Mouse (Mus musculus) embryonic facial prominence, embryonic 15.5 days (tissue): ENCODE results near the gene Chchd1. TPM values are rescaled to one million over a fixed set of nuclear protein-coding genes. Genes with fewer than 3 reads are reported as not detected.

Source experiments
- ATAC-seq: fragments of 200-750 bp; cut with Nextera tagmentation; 2 replicates; pipeline ENCODE4 v1.8.0; 2017; ENCODE audit warnings: low read depth, moderate TSS enrichment; ENCODE audit not compliant: insufficient number of reproducible peaks, low FRiP score, low TSS enrichment
- H3K27ac ChIP-seq: fragments of 300-500 bp; sonication (generic); replicated peaks from 2 replicates; pipeline ENCODE4 v1.5.1; 2015; ENCODE audit warnings: mild to moderate bottlenecking, inconsistent platforms
- H3K27me3 ChIP-seq: fragments of 300-500 bp; sonication (generic); 2 replicates; pipeline ENCODE4 v1.6.1; 2015; ENCODE audit warnings: inconsistent platforms
- H3K36me3 ChIP-seq: fragments of 300-500 bp; sonication (generic); 2 replicates; pipeline ENCODE4 v1.6.1; 2015; ENCODE audit warnings: mild to moderate bottlenecking, inconsistent platforms
- H3K4me1 ChIP-seq: fragments of 300-500 bp; sonication (generic); 2 replicates; pipeline ENCODE4 v1.6.1; 2015; ENCODE audit warnings: inconsistent platforms
- H3K4me2 ChIP-seq: fragments of 300-500 bp; sonication (generic); replicated peaks from 2 replicates; pipeline ENCODE4 v1.6.1; 2015; ENCODE audit warnings: mild to moderate bottlenecking, inconsistent platforms
- H3K4me3 ChIP-seq: fragments of 300-500 bp; sonication (generic); replicated peaks from 2 replicates; pipeline ENCODE4 v1.5.1; 2015; ENCODE audit warnings: mild to moderate bottlenecking, inconsistent platforms
- H3K9ac ChIP-seq: fragments of 300-500 bp; sonication (generic); 2 replicates; pipeline ENCODE4 v1.6.1; 2015; ENCODE audit warnings: inconsistent platforms
- H3K9me3 ChIP-seq: fragments of 300-500 bp; sonication (generic); replicated peaks from 2 replicates; pipeline ENCODE4 v1.6.1; 2016; ENCODE audit warnings: inconsistent platforms
- WGBS: fragments of 180-500 bp; shearing (Covaris S2); methylation state at CpG from one replicate; pipeline ENCODE4 v1.1.7; 2015; 5-methylcytosine and 5-hydroxymethylcytosine counted together
- polyA plus RNA-seq: library from polyadenylated mRNA; unstranded; fragments of >200 nt; fragmentation: Nextera tagmentation; extraction: Ambion mirVana; gene quantifications from 2 replicates; pipeline ENCODE4 v1.2.1, GENCODE M21; 2015

Chchd1 gene
- polyA plus RNA-seq, 1 experiment from 2014 or later = 171 TPM

DNA sequence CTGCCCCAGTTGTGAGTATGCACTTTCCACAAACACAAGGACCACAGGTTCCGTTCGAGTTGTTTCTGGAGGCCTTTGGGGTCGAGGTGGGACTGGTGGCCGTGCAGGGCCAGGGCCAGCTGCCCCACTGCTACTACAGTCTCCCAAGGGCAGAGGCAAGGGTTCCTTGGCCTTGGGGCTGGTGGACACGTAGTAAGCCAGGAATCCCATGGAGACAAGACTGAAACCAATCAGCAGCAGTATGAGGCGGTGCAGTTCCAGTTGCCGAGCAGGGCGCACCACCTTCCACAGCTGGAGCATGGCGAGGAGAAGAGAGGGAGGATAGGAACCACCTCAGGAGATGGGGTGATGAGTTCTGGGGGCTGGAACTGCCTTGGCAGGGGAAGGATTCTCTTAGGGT lies 27.1 kb downstream of the Chchd1 start:
- Histone ChIP-seq H3K9me3 (no peaks in the 10 kb centered on the region), H3K27ac (no peak overlapping the region), H3K9ac (no peak overlapping the region), H3K36me3 (peaks cover 69% of the 10 kb centered on the region), H3K4me3 (no peak overlapping the region), H3K4me2 (no peak overlapping the region), H3K4me1 (peaks cover 21% of the 10 kb centered on the region), H3K27me3 (no peaks in the 10 kb centered on the region)
- no peak for ATAC-seq
- 85% methylated on average over 9 of the region's 9 CpGs for WGBS

DNA sequence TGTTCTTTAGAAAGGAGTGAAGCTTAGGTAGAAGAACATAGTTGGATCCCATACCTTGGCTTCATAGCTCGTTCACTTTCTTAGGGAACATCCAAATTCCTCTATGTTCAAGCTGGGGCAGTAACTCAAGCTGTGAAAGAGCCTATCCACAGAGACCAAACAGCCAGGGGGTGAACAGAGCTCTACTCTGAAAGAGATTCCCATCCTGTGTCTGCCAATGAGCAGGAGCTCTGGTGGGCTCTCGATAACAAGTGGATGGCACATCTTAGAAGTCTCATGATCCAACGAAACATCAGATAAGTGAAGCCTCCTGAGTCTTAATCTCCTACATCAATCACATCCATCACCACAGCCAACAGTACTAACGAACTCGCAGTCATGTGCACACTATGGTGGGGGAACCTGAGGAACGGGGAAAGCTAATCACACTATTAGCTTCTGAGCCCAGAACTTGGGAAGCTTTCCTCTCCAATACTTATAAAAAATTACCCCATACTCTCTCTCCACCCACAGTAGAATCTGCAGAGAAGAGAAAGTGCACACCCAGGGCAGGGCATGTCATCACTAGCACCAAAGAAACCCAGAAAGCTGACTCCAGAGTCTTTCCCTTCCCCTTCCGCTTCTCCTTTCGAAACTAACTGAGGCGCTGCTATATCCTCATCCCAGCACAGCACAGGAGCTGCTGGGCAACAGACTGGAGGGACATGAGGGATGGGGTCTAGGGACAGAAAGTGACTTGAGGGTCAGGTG lies 28.2 kb downstream of the Chchd1 start:
- WGBS = 77% methylated on average over 9 of the region's 9 CpGs
- Histone ChIP-seq H3K27me3 (no peaks in the 10 kb centered on the region), H3K4me1 (peaks cover 28% of the 10 kb centered on the region), H3K9ac (no peak overlapping the region), H3K4me3 (no peak overlapping the region), H3K9me3 (no peaks in the 10 kb centered on the region), H3K36me3 (peaks cover 60% of the 10 kb centered on the region), H3K27ac (no peak overlapping the region), H3K4me2 (no peak overlapping the region)
- no peak for ATAC-seq

DNA sequence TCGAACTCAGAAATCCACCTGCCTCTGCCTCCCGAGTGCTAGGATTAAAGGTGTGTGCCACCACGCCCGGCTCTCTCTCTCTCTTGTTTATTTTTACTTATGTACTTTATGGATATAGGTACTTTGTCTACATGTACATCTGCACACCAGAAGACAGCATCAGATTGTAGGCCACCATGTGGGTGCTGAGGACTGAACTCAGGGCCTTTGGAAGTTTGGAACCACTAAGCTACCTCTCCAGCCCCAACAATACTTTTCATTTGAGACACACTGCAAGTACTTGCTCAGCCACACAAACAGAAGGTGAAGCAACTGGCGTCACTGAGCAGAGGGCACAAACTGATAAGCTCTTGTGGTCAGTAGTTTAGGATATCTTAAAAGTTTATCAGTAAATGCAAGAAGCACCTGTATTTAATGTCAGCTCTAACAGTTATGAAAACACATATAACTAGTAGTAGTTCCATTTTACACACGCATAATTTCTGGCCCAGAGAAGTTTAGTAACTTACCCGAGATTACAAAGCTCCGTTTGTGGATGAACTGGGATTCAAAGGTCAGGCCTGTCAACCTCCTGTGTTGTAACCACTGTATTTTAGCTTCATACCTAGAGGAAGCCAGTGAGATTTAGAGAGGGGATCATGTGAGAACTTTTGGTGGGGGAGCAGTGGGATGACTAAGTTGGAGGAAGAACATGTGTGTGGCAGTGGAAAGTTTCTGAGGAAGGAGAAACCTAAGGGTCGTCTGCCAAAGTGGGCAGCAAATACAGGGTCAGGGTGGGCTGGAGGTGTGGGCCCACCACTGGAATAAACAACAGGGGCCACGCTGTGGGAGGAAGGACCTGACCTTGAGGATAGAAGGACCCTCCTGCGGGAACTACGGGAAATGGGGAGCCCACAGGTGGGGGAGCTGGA lies 30.5 kb downstream of the Chchd1 start:
- Histone ChIP-seq H3K27me3 (no peaks in the 10 kb centered on the region), H3K9me3 (no peaks in the 10 kb centered on the region), H3K36me3 (peaks cover 57% of the 10 kb centered on the region), H3K9ac (peak overlapping the region; percentile 91), H3K4me3 (peak overlapping the region; percentile 82), H3K27ac (peak overlapping the region; percentile 92), H3K4me1 (peaks cover 35% of the 10 kb centered on the region), H3K4me2 (peak overlapping the region; percentile 81)
- ATAC-seq = no peak
- WGBS = 46% methylated on average over 12 of the region's 12 CpGs

DNA sequence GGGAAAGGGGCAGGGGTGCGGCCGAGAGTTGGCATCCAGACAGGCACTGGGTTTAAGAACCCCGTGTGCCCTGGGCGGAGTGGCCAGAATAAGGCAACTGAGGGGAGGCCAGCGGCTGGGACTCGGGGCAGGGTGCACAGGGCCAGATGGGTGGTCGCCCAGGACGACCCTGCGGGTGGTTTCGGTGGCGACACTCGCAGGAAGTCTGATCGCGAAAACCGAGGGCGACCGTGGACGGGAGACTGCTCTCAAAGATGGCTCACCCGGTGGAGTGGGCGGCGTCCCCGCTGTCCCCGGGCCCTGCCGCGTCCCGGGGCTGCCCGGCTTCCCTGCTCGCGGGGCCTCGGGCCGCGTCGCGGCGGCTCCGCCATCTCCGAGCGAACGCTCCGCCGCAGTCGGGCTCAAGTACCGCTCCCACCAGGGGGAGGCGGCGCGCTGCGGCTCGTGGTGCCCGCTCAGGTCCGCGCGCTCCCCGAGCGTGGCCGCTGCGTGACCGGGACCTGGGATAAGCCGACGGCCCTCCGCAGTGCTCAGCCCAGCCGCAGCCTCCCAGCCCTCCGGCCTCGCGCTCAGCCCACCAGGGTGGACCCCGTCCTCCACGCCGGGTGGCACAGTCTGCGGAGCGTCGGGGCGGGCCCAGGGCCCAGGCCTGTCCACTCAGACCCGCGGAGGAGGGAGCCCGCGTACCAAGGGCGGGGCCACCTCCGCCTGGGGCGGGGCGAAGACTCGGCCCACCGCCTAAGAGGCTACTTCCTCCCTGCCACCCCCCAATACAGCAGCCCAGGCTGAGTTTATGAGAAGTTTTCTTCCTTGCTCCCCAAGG lies 31.4 kb downstream of the Chchd1 start, which contains the start of gene Ndst2:
Gene Ndst2 (minus strand): TSS at position 611 of the 823 bp plus-strand sequence.
- H3K4me2 ChIP-seq = peak within 1 kb of the TSS; percentile 81
- WGBS = 1% methylated on average over 80 of the region's 81 CpGs
- no peaks in the 10 kb centered on the region for H3K27me3 ChIP-seq
- H3K9me3 ChIP-seq = no peaks in the 10 kb centered on the region
- peak within 1 kb of the TSS; percentile 92 for H3K27ac ChIP-seq
- H3K9ac ChIP-seq = peak within 1 kb of the TSS; percentile 91
- ATAC-seq = peak; percentile 98
- peaks cover 35% of the 10 kb centered on the region for H3K4me1 ChIP-seq
- H3K36me3 ChIP-seq = peaks cover 56% of the 10 kb centered on the region
- peak within 1 kb of the TSS; percentile 82 for H3K4me3 ChIP-seq

DNA sequence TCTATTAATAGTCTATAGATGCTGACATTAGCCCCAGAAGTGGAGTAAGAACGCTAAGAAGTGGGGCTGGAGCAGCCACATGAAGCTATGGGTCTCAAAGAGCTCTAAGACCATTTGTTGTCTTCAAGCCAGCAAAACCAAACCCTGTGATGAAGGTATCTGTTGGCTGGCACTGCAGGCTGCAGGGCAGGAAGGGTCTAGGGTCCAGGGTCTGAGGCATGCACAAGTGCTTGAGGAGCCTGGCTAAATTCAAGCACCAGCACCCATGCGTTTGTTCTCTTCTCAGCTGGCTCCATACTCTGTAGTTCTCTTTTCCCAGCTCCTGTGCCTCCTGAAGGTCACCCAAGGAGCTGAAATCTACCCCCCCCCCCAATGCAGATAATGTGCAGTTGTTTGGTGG lies 32.2 kb downstream of the Chchd1 start:
- H3K4me2 ChIP-seq = no peak overlapping the region
- H3K4me1 ChIP-seq = peaks cover 35% of the 10 kb centered on the region
- no peak overlapping the region for H3K9ac ChIP-seq
- no peaks in the 10 kb centered on the region for H3K9me3 ChIP-seq
- H3K36me3 ChIP-seq = peaks cover 56% of the 10 kb centered on the region
- peak overlapping the region; percentile 92; the same call in 1 of the 2 replicates for H3K27ac ChIP-seq
- no peak for ATAC-seq
- no peaks in the 10 kb centered on the region for H3K27me3 ChIP-seq
- 60% methylated on average over 2 of the region's 2 CpGs for WGBS
- H3K4me3 ChIP-seq = no peak overlapping the region

DNA sequence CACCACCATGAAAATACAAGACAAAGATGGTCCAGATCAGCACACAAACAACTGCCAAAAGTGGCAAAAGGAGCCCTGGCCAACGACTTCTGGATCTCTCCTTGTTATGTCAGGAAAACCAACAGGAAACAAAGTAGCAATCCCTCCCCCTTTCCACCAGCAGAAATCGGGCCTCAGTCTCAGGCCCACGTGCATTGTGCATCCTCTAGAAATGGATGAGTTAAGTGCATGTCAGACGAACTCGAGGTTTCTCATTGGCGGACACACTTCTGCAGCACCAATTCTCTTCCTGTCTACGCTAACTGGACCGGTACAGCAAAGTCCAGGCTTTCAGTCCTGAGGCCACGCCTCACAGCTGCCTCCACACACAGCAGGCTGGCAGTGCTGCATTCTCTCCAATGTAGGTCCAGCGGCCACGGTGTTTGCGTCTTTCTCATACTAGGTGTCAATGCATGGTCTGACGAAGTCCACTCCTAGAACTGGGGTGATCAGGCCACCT lies 33.1 kb downstream of the Chchd1 start:
- 82% methylated on average over 13 of the region's 13 CpGs for WGBS
- Histone ChIP-seq H3K9ac (no peak overlapping the region), H3K4me2 (no peak overlapping the region), H3K9me3 (no peaks in the 10 kb centered on the region), H3K27me3 (no peaks in the 10 kb centered on the region), H3K27ac (no peak overlapping the region), H3K36me3 (peaks cover 54% of the 10 kb centered on the region), H3K4me1 (peaks cover 37% of the 10 kb centered on the region), H3K4me3 (no peak overlapping the region)
- ATAC-seq = no peak

DNA sequence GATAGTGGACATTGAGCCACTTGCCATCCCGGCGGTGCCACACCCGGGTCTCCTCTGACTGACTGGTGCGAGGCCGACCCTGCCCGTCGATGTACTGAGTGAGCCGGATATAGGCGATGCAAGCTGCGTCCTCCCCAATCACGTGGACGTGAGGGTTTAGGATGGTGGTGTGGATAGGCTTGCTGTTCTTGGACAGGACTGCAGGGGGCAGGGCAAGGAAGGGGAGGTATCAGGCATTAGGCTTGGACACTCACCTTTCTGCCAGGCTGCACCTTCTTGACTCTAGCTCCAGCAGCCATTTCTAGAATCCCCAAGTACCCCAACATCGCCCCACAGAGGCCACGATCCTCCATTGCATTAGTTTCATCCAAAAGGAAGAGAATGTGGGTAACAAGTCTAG lies 34.5 kb downstream of the Chchd1 start:
- H3K4me3 ChIP-seq = no peak overlapping the region
- peaks cover 56% of the 10 kb centered on the region for H3K36me3 ChIP-seq
- ATAC-seq = no peak
- H3K4me2 ChIP-seq = no peak overlapping the region
- 34% methylated on average over 14 of the region's 14 CpGs for WGBS
- no peaks in the 10 kb centered on the region for H3K9me3 ChIP-seq
- no peak overlapping the region for H3K9ac ChIP-seq
- peaks cover 40% of the 10 kb centered on the region for H3K4me1 ChIP-seq
- H3K27me3 ChIP-seq = no peaks in the 10 kb centered on the region
- no peak overlapping the region for H3K27ac ChIP-seq

DNA sequence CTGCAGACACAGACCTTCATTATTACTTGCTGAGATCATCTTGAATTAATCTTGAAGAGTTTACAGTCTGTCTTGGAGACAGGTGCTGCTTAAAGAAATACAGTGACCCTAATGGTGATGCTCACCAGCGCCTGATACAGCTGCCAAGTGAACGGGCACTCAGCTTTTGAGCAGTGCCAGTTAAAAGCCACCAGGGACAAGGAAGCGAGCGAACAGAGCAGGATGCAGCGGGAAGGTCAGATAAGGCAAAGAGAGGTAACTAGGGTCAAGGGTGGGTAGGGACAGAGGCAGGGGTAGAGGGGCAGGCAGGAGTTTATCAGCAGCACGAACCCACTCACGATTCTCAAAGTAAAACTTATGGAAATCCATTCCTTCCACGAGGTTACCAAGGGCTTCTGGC lies 35.7 kb downstream of the Chchd1 start:
- Histone ChIP-seq H3K4me2 (no peak overlapping the region), H3K4me1 (peaks cover 30% of the 10 kb centered on the region), H3K4me3 (no peak overlapping the region), H3K27ac (no peak overlapping the region), H3K9ac (no peak overlapping the region), H3K36me3 (peaks cover 60% of the 10 kb centered on the region), H3K9me3 (no peaks in the 10 kb centered on the region), H3K27me3 (no peaks in the 10 kb centered on the region)
- 78% methylated on average over 8 of the region's 8 CpGs for WGBS
- no peak for ATAC-seq

DNA sequence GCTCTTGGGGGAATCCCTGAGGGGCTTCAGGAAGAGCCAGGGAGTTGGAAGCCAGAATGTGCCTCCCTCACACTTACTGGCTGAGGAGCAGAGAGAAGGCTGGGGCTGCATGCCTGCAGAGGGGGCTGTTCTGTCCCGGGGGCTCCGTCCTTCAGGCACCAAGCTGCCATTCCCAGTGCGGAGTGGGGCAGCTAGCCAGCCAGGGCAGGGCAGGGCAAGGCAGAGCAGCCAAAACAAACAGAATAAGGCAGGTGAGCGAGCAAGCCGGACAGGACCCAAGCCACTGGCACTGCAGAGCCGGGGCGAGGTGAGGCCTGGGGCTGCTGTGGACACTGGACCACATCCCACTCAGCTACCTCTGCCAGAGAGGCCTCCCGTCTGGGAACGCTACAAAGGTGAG lies 38.5 kb downstream of the Chchd1 start:
- Histone ChIP-seq H3K36me3 (peaks cover 72% of the 10 kb centered on the region), H3K27ac (no peak overlapping the region; the same call in 1 of the 2 replicates)
- peak; percentile 30; the same call in 1 of the 2 replicates for ATAC-seq

DNA sequence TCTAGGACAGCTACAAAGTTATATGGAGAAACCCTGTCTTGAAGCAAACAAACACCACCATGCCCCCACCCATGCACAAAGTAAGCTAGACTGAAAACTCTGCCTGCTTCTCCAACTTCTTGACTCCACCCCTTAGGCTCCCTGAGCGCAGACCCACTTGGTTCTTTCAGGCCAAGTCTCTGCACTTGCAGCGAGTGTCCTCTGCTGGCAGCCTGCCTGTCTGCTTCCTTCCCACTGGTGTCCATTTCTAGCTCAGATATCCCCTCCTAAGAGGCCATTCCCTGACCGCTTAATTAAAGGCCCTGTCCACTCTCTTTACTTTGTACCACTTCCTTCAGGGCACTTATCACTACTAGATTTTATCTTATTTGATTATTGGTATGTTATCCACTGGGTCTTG lies 40.8 kb downstream of the Chchd1 start:
- Histone ChIP-seq H3K9ac (no peak overlapping the region), H3K27ac (no peak overlapping the region), H3K9me3 (no peaks in the 10 kb centered on the region), H3K4me3 (no peak overlapping the region), H3K27me3 (no peaks in the 10 kb centered on the region), H3K4me2 (no peak overlapping the region), H3K36me3 (peaks cover 64% of the 10 kb centered on the region), H3K4me1 (peaks cover 14% of the 10 kb centered on the region)
- ATAC-seq = no peak
- 75% methylated on average over 3 of the region's 3 CpGs for WGBS

More for the DNA sequence above, 38.5 kb downstream of the Chchd1 start:
- Histone ChIP-seq H3K4me3 (no peak overlapping the region), H3K4me1 (peaks cover 18% of the 10 kb centered on the region), H3K27me3 (no peaks in the 10 kb centered on the region), H3K9me3 (no peaks in the 10 kb centered on the region), H3K4me2 (no peak overlapping the region), H3K9ac (no peak overlapping the region)
- WGBS = 65% methylated on average over 9 of the region's 9 CpGs
